Mouse (Mus musculus) limb, embryonic 15.5 days (tissue): Measurements from ENCODE around the gene Ppp1r36. TPM values are rescaled to one million over a fixed set of nuclear protein-coding genes. Genes with fewer than 3 reads are reported as not detected.

ENCODE experiments used
- ATAC-seq: fragments of 200-750 bp; cut with Nextera tagmentation; 2 replicates; pipeline ENCODE4 v1.8.0; 2017; ENCODE audit warnings: low read depth, moderate TSS enrichment; ENCODE audit not compliant: insufficient number of reproducible peaks, low FRiP score, low TSS enrichment
- H3K27ac ChIP-seq: fragments of 300-500 bp; sonication (generic); 2 replicates; pipeline ENCODE4 v1.5.1; 2015; ENCODE audit warnings: moderate library complexity, mild to moderate bottlenecking, inconsistent platforms
- H3K27me3 ChIP-seq: fragments of 300-500 bp; sonication (generic); 2 replicates; pipeline ENCODE4 v1.6.1; 2015; ENCODE audit warnings: inconsistent platforms
- H3K36me3 ChIP-seq: fragments of 300-500 bp; sonication (generic); 2 replicates; pipeline ENCODE4 v1.6.1; 2015; ENCODE audit warnings: inconsistent platforms
- H3K4me1 ChIP-seq: fragments of 300-500 bp; sonication (generic); 2 replicates; pipeline ENCODE4 v1.6.1; 2015; ENCODE audit warnings: inconsistent platforms
- H3K4me2 ChIP-seq: fragments of 300-500 bp; sonication (generic); 2 replicates; pipeline ENCODE4 v1.6.1; 2015; ENCODE audit warnings: mild to moderate bottlenecking, inconsistent platforms
- H3K4me3 ChIP-seq: fragments of 300-500 bp; sonication (generic); 2 replicates; pipeline ENCODE4 v1.5.1; 2015; ENCODE audit warnings: mild to moderate bottlenecking, inconsistent platforms
- H3K9ac ChIP-seq: fragments of 300-500 bp; sonication (generic); 2 replicates; pipeline ENCODE4 v1.6.1; 2015; ENCODE audit warnings: inconsistent platforms
- H3K9me3 ChIP-seq: fragments of 300-500 bp; sonication (generic); 2 replicates; pipeline ENCODE4 v1.6.1; 2016; ENCODE audit warnings: inconsistent platforms
- WGBS: fragments of 180-500 bp; shearing (Covaris S2); methylation state at CpG from one replicate; pipeline ENCODE4 v1.1.7; 2015; 5-methylcytosine and 5-hydroxymethylcytosine counted together
- polyA plus RNA-seq: library from polyadenylated mRNA; unstranded; fragments of >200 nt; fragmentation: Nextera tagmentation; extraction: Ambion mirVana; gene quantifications from 2 replicates; pipeline ENCODE4 v1.2.1, GENCODE M21; 2015

Gene Ppp1r36
- polyA plus RNA-seq, 1 experiment from 2014 or later: 4.0 TPM

GRCm38 (mm10) chr12:76402991-76403885 lies 14.1 kb upstream of the Ppp1r36 start:
- 1% methylated on average over 44 of the region's 54 CpGs for WGBS
- Histone ChIP-seq H3K4me3 (peak overlapping the region; percentile 77), H3K9ac (peak overlapping the region; percentile 47), H3K27ac (peak overlapping the region; percentile 97), H3K36me3 (no peaks in the 10 kb centered on the region), H3K9me3 (no peaks in the 10 kb centered on the region), H3K4me2 (peak overlapping the region; percentile 91), H3K4me1 (peaks cover 28% of the 10 kb centered on the region), H3K27me3 (peaks cover 29% of the 10 kb centered on the region)
- peak; percentile 87 for ATAC-seq

- Histone ChIP-seq H3K4me3 (peak within 1 kb of the TSS; percentile 77), H3K36me3 (no peaks in the 10 kb centered on the region), H3K27me3 (peaks cover 29% of the 10 kb centered on the region), H3K9me3 (no peaks in the 10 kb centered on the region), H3K4me1 (peaks cover 28% of the 10 kb centered on the region), H3K9ac (peak within 1 kb of the TSS; percentile 47), H3K27ac (peak within 1 kb of the TSS; percentile 97), H3K4me2 (peak within 1 kb of the TSS; percentile 91)
- under 1% methylated on average over 54 of the region's 54 CpGs for WGBS
- peak; percentile 97 for ATAC-seq
Measured at GRCm38 (mm10) chr12:76403886-76404537, 13.3 kb upstream of the Ppp1r36 start, which contains the start of gene Hspa2. Gene Hspa2 (plus strand): TSS chr12:76404176.

GRCm38 (mm10) chr12:76404836-76405182 lies 12.5 kb upstream of the Ppp1r36 start:
- no peak overlapping the region for H3K9ac ChIP-seq

GRCm38 (mm10) chr12:76405183-76405970 lies 12.0 kb upstream of the Ppp1r36 start:
- no peak for ATAC-seq
- H3K4me3 ChIP-seq: peak overlapping the region; percentile 77
- no peak overlapping the region for H3K27ac ChIP-seq
- H3K4me1 ChIP-seq: peaks cover 28% of the 10 kb centered on the region
- H3K27me3 ChIP-seq: peaks cover 29% of the 10 kb centered on the region
- no peaks in the 10 kb centered on the region for H3K9me3 ChIP-seq
- H3K4me2 ChIP-seq: peak overlapping the region; percentile 91
- no peaks in the 10 kb centered on the region for H3K36me3 ChIP-seq
- WGBS: 4% methylated on average over 64 of the region's 64 CpGs
- H3K9ac ChIP-seq: no peak overlapping the region

More at GRCm38 (mm10) chr12:76404836-76405182, 12.5 kb upstream of the Ppp1r36 start:
- WGBS: 8% methylated on average over 20 of the region's 20 CpGs
- Histone ChIP-seq H3K4me1 (peaks cover 28% of the 10 kb centered on the region), H3K27me3 (peaks cover 29% of the 10 kb centered on the region), H3K9me3 (no peaks in the 10 kb centered on the region), H3K27ac (no peak overlapping the region), H3K36me3 (no peaks in the 10 kb centered on the region), H3K4me3 (peak overlapping the region; percentile 77), H3K4me2 (peak overlapping the region; percentile 91)
- no peak for ATAC-seq

- Histone ChIP-seq H3K4me1 (peaks cover 28% of the 10 kb centered on the region), H3K27me3 (peaks cover 29% of the 10 kb centered on the region), H3K9me3 (no peaks in the 10 kb centered on the region), H3K27ac (no peak overlapping the region), H3K4me2 (peak overlapping the region; percentile 91), H3K36me3 (no peaks in the 10 kb centered on the region), H3K4me3 (peak overlapping the region; percentile 77), H3K9ac (no peak overlapping the region)
- WGBS: 4% methylated on average over 23 of the region's 23 CpGs
- ATAC-seq: no peak
Measured at GRCm38 (mm10) chr12:76405971-76406370, 11.4 kb upstream of the Ppp1r36 start.

- no peak overlapping the region for H3K27ac ChIP-seq
- 40% methylated on average over 1 of the region's 1 CpGs for WGBS
- peaks cover 28% of the 10 kb centered on the region for H3K4me1 ChIP-seq
- H3K36me3 ChIP-seq: no peaks in the 10 kb centered on the region
- H3K4me2 ChIP-seq: no peak overlapping the region
- no peak overlapping the region for H3K9ac ChIP-seq
- H3K27me3 ChIP-seq: peaks cover 29% of the 10 kb centered on the region
- no peak for ATAC-seq
- H3K4me3 ChIP-seq: no peak overlapping the region
- no peaks in the 10 kb centered on the region for H3K9me3 ChIP-seq
Measured at GRCm38 (mm10) chr12:76407184-76407583, 10.2 kb upstream of the Ppp1r36 start.

- no peak overlapping the region for H3K9ac ChIP-seq
- peaks cover 21% of the 10 kb centered on the region for H3K4me1 ChIP-seq
- WGBS: 30% methylated on average over 4 of the region's 4 CpGs
- H3K9me3 ChIP-seq: no peaks in the 10 kb centered on the region
- no peaks in the 10 kb centered on the region for H3K36me3 ChIP-seq
- no peak overlapping the region for H3K4me2 ChIP-seq
- no peak for ATAC-seq
- H3K27me3 ChIP-seq: peaks cover 29% of the 10 kb centered on the region
- no peak overlapping the region for H3K4me3 ChIP-seq
- no peak overlapping the region for H3K27ac ChIP-seq
Measured at GRCm38 (mm10) chr12:76409166-76409565, 8.2 kb upstream of the Ppp1r36 start.

- WGBS: 76% methylated on average over 12 of the region's 12 CpGs
- Histone ChIP-seq H3K27ac (no peak overlapping the region), H3K9me3 (no peaks in the 10 kb centered on the region), H3K4me2 (no peak overlapping the region), H3K4me1 (peaks cover 6% of the 10 kb centered on the region; the same call in 1 of the 2 replicates), H3K36me3 (no peaks in the 10 kb centered on the region), H3K27me3 (no peaks in the 10 kb centered on the region), H3K9ac (no peak overlapping the region), H3K4me3 (no peak overlapping the region)
- ATAC-seq: no peak
Measured at GRCm38 (mm10) chr12:76415383-76416010, 1.8 kb upstream of the Ppp1r36 start.

GRCm38 (mm10) chr12:76418346-76418745 lies 1.0 kb downstream of the Ppp1r36 start:
- Histone ChIP-seq H3K27me3 (no peaks in the 10 kb centered on the region), H3K4me3 (no peak overlapping the region), H3K4me1 (peaks cover 6% of the 10 kb centered on the region; the same call in 1 of the 2 replicates), H3K4me2 (no peak overlapping the region), H3K36me3 (no peaks in the 10 kb centered on the region), H3K9me3 (no peaks in the 10 kb centered on the region), H3K9ac (no peak overlapping the region), H3K27ac (no peak overlapping the region)
- ATAC-seq: no peak
- 93% methylated on average over 5 of the region's 5 CpGs for WGBS

- no peak overlapping the region for H3K9ac ChIP-seq
- no peak overlapping the region for H3K4me3 ChIP-seq
- no peak overlapping the region for H3K27ac ChIP-seq
- no peaks in the 10 kb centered on the region for H3K36me3 ChIP-seq
- WGBS: 87% methylated on average over 3 of the region's 3 CpGs
- H3K4me1 ChIP-seq: no peaks in the 10 kb centered on the region
- no peak for ATAC-seq
- H3K27me3 ChIP-seq: no peaks in the 10 kb centered on the region
- no peaks in the 10 kb centered on the region for H3K9me3 ChIP-seq
- H3K4me2 ChIP-seq: no peak overlapping the region
Measured at GRCm38 (mm10) chr12:76425256-76425655, 7.9 kb downstream of the Ppp1r36 start.

- Histone ChIP-seq H3K9ac (no peak overlapping the region), H3K36me3 (no peaks in the 10 kb centered on the region), H3K9me3 (no peaks in the 10 kb centered on the region), H3K4me3 (no peak overlapping the region), H3K27ac (no peak overlapping the region), H3K4me1 (no peaks in the 10 kb centered on the region), H3K4me2 (no peak overlapping the region), H3K27me3 (no peaks in the 10 kb centered on the region)
- no peak for ATAC-seq
- 54% methylated on average over 5 of the region's 5 CpGs for WGBS
Measured at GRCm38 (mm10) chr12:76427546-76427945, 10.2 kb downstream of the Ppp1r36 start.
